Mouse (Mus musculus) spleen, adult 2 months (tissue): ENCODE results near the gene Myo1h. TPM values are rescaled to one million over a fixed set of nuclear protein-coding genes. Genes with fewer than 3 reads are reported as not detected.
A peak's percentile ranks its signal among the peaks of the same experiment; 100 is the strongest.

ENCODE experiments used
- DNase-seq, 2 experiments: peaks; one replicate each; pipeline versions ENCODE4 v3.0.0 to v3.0.0-alpha.2; 2012 to 2021; ENCODE audit warnings: low spot score in 2 of 2, low read depth in 1 of 2
- H3K27ac ChIP-seq: fragments of 200-500 bp; 2 replicates; pipeline ENCODE4 v1.5.1; 2012; ENCODE audit warnings: low read length, inconsistent platforms; ENCODE audit not compliant: insufficient read depth
- H3K27me3 ChIP-seq: fragments of 200-500 bp; 2 replicates; pipeline ENCODE4 v1.6.1; 2012; ENCODE audit warnings: mild to moderate bottlenecking, moderate library complexity, low read length, inconsistent platforms; ENCODE audit not compliant: control insufficient read depth, insufficient read depth
- H3K36me3 ChIP-seq: fragments of 200-500 bp; 2 replicates; pipeline ENCODE4 v1.6.1; 2012; ENCODE audit warnings: mild to moderate bottlenecking, low read length, inconsistent platforms; ENCODE audit not compliant: control insufficient read depth, insufficient read depth
- H3K4me1 ChIP-seq: fragments of 200-500 bp; 2 replicates; pipeline ENCODE4 v1.6.1; 2011; ENCODE audit warnings: inconsistent platforms; ENCODE audit not compliant: control insufficient read depth, insufficient read depth, insufficient read length
- H3K4me3 ChIP-seq: fragments of 200-500 bp; 2 replicates; pipeline ENCODE4 v1.5.1; 2011; ENCODE audit warnings: mild to moderate bottlenecking, inconsistent platforms; ENCODE audit not compliant: insufficient read depth, insufficient read length; ENCODE audit errors: extremely low read depth
- CTCF ChIP-seq: fragments of 200-500 bp; IDR thresholded peaks from 2 replicates; pipeline ENCODE4 v1.5.1; 2011; ENCODE audit warnings: mild to moderate bottlenecking, inconsistent platforms; ENCODE audit not compliant: insufficient read depth, insufficient read length, insufficient replicate concordance; ENCODE audit errors: extremely low read depth
- POLR2A ChIP-seq: fragments of 200-500 bp; IDR thresholded peaks from 2 replicates; pipeline ENCODE4 v1.6.1; 2011; ENCODE audit warnings: low read depth, low read length, inconsistent platforms
- WGBS: fragments of 180-500 bp; shearing (Covaris S2); methylation state at CpG from one replicate; pipeline ENCODE4 v1.1.7; 2018; 5-methylcytosine and 5-hydroxymethylcytosine counted together
- polyA plus RNA-seq: library from polyadenylated mRNA; depleted of rRNA; stranded (reverse); fragments of >200 nt; gene quantifications from 2 replicates; pipeline ENCODE4 v1.2.3, GENCODE M21; 2012

Myo1h gene
- polyA plus RNA-seq, 1 experiment = 1.7 TPM

- TF ChIP-seq CTCF = no peak
- no peak for TF ChIP-seq POLR2A
- no peak overlapping the region for H3K4me3 ChIP-seq
- peaks cover 60% of the 10 kb centered on the region for H3K36me3 ChIP-seq
- WGBS = 94% methylated on average over 16 of the region's 16 CpGs
- no peak overlapping the region for H3K27ac ChIP-seq
- no peaks in the 10 kb centered on the region for H3K4me1 ChIP-seq
- DNase-seq = no peak
- H3K27me3 ChIP-seq = no peaks in the 10 kb centered on the region
These were observed 80.0 kb downstream of the Myo1h start for GRCm38 (mm10) chr5:114368803-114369496.

DNA sequence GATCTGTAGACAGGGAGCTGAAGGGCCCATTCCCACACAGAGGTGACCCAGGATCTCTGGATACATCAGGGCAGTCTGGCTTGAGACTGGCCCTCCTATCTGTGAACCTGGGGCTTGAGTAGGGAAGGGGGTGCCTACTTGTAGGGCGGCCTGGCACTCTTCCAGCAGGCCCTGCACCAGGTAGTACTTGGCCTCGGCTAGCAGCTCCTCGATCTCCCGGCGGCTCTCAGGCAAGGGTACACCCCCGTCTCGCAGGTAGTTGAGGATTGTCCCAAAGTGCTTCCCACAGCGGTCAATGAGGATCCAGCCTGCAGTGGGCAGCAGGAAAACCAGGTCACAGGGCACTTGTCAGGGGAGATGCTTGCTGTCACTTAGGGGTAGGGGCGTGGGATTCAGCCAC is 81.0 kb downstream of the Myo1h start:
- DNase-seq = no peak
- WGBS = 87% methylated on average over 9 of the region's 9 CpGs
- Histone ChIP-seq H3K36me3 (peaks cover 63% of the 10 kb centered on the region), H3K4me1 (peaks cover 9% of the 10 kb centered on the region; the same call in 1 of the 2 replicates), H3K27me3 (no peaks in the 10 kb centered on the region), H3K4me3 (no peak overlapping the region), H3K27ac (peak overlapping the region; percentile 58)
- no peak for TF ChIP-seq CTCF
- TF ChIP-seq POLR2A = no peak

- DNase-seq = no peak
- H3K4me1 ChIP-seq = peaks cover 14% of the 10 kb centered on the region; the same call in 1 of the 2 replicates
- no peak overlapping the region for H3K4me3 ChIP-seq
- H3K36me3 ChIP-seq = peaks cover 59% of the 10 kb centered on the region
- WGBS = 66% methylated on average over 9 of the region's 9 CpGs
- TF ChIP-seq POLR2A (no peak), CTCF (no peak)
- no peaks in the 10 kb centered on the region for H3K27me3 ChIP-seq
- H3K27ac ChIP-seq = peak overlapping the region; percentile 58; the same call in 1 of the 2 replicates
These were observed 81.4 kb downstream of the Myo1h start for GRCm38 (mm10) chr5:114370371-114370776.

GRCm38 (mm10) chr5:114371331-114371730 is 82.4 kb downstream of the Myo1h start:
- no peak for DNase-seq
- 27% methylated on average over 3 of the region's 3 CpGs for WGBS
- peak overlapping the region; percentile 9; the same call in 1 of the 2 replicates for H3K27ac ChIP-seq
- TF ChIP-seq CTCF (no peak), POLR2A (no peak)
- peaks cover 50% of the 10 kb centered on the region for H3K36me3 ChIP-seq
- H3K4me3 ChIP-seq = no peak overlapping the region
- no peaks in the 10 kb centered on the region for H3K27me3 ChIP-seq
- peaks cover 20% of the 10 kb centered on the region; the same call in 1 of the 2 replicates for H3K4me1 ChIP-seq

GRCm38 (mm10) chr5:114371731-114372473 is 82.9 kb downstream of the Myo1h start:
- Histone ChIP-seq H3K27me3 (no peaks in the 10 kb centered on the region), H3K27ac (peak overlapping the region; percentile 27; the same call in 1 of the 2 replicates), H3K4me3 (no peak overlapping the region), H3K4me1 (peaks cover 20% of the 10 kb centered on the region; the same call in 1 of the 2 replicates), H3K36me3 (peaks cover 45% of the 10 kb centered on the region)
- no peak for DNase-seq
- TF ChIP-seq CTCF (no peak), POLR2A (no peak)
- WGBS = 67% methylated on average over 25 of the region's 25 CpGs

DNA sequence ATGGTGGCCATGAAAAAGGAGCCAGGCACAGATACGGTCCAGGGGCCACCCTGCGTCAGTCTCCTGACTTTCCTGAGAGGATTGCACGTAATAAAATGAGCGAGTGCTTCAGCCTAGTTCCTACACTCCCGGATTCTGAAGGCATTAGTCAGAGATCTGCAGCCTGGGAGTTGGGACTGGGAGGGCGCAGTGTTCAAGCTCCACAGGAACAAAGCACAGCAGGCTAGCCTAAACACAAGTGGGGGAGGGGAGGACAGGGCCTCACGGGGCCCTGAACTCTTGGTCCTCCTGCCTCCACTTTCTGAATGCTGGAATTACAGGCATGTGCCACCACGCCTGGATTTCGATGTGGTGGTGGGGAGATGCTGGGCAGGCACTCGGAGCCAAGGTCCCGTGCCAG is 83.6 kb downstream of the Myo1h start:
- DNase-seq = no peak
- peaks cover 25% of the 10 kb centered on the region; the same call in 1 of the 2 replicates for H3K4me1 ChIP-seq
- H3K27me3 ChIP-seq = no peaks in the 10 kb centered on the region
- peak overlapping the region; percentile 27; the same call in 1 of the 2 replicates for H3K27ac ChIP-seq
- 91% methylated on average over 11 of the region's 11 CpGs for WGBS
- H3K4me3 ChIP-seq = no peak overlapping the region
- TF ChIP-seq CTCF (no peak), POLR2A (no peak)
- peaks cover 39% of the 10 kb centered on the region for H3K36me3 ChIP-seq
